Mouse (Mus musculus): ENCODE data around the gene Btc. TPM values are rescaled to one million over a fixed set of nuclear protein-coding genes. Genes with fewer than 3 reads are reported as not detected.

The Btc gene
- polyA plus RNA-seq, 1 experiment from 2014 or later = 1.8 TPM

GRCm38 (mm10) chr5:91352645-91353044, 50.1 kb downstream of the Btc start:
- Histone ChIP-seq H3K4me2 (no peak overlapping the region), H3K9ac (no peak overlapping the region), H3K36me3 (ENCODE audit: insufficient read depth) (no peaks in the 10 kb centered on the region), H3K27me3 (ENCODE audit: insufficient read depth, low read length) (no peaks in the 10 kb centered on the region), H3K4me1 (ENCODE audit: insufficient read depth) (no peaks in the 10 kb centered on the region), H3K27ac (ENCODE audit: low read depth) (no peak overlapping the region), H3K9me3 (ENCODE audit: low read depth, low read length) (no peaks in the 10 kb centered on the region), H3K4me3 (ENCODE audit: low read depth, low read length) (no peak overlapping the region)
- 50% methylated on average over 5 of the region's 5 CpGs for WGBS
- no peak for TF ChIP-seq CTCF (IDR thresholded peaks at IDR 0.05; ENCODE audit: low read depth)
- DNase-seq = no peak
- no peak for ATAC-seq (ENCODE audit: insufficient read depth)

GRCm38 (mm10) chr5:91345681-91346080, 57.1 kb downstream of the Btc start:
- Histone ChIP-seq H3K9ac (no peak overlapping the region), H3K9me3 (ENCODE audit: low read depth, low read length) (no peaks in the 10 kb centered on the region), H3K36me3 (ENCODE audit: insufficient read depth) (no peaks in the 10 kb centered on the region), H3K27me3 (ENCODE audit: insufficient read depth, low read length) (no peaks in the 10 kb centered on the region), H3K4me3 (ENCODE audit: low read depth, low read length) (no peak overlapping the region), H3K27ac (ENCODE audit: low read depth) (no peak overlapping the region), H3K4me1 (ENCODE audit: insufficient read depth) (no peaks in the 10 kb centered on the region), H3K4me2 (no peak overlapping the region)
- 69% methylated on average over 5 of the region's 5 CpGs for WGBS
- ATAC-seq (ENCODE audit: insufficient read depth) (no peak), DNase-seq (peak; percentile 10)
- TF ChIP-seq CTCF (IDR thresholded peaks at IDR 0.05; ENCODE audit: low read depth) = no peak

GRCm38 (mm10) chr5:91345064-91345463, 57.7 kb downstream of the Btc start:
- no peak for ATAC-seq (ENCODE audit: insufficient read depth)
- H3K36me3 ChIP-seq (ENCODE audit: insufficient read depth) = no peaks in the 10 kb centered on the region
- H3K9me3 ChIP-seq (ENCODE audit: low read depth, low read length) = no peaks in the 10 kb centered on the region

GRCm38 (mm10) chr5:91341981-91342760, 60.6 kb downstream of the Btc start:
- ATAC-seq (ENCODE audit: insufficient read depth) (no peak), DNase-seq (no peak)
- Histone ChIP-seq H3K27me3 (ENCODE audit: insufficient read depth, low read length) (no peaks in the 10 kb centered on the region), H3K4me2 (no peak overlapping the region), H3K9me3 (ENCODE audit: low read depth, low read length) (no peaks in the 10 kb centered on the region), H3K9ac (no peak overlapping the region), H3K4me1 (ENCODE audit: insufficient read depth) (no peaks in the 10 kb centered on the region), H3K4me3 (ENCODE audit: low read depth, low read length) (no peak overlapping the region), H3K36me3 (ENCODE audit: insufficient read depth) (no peaks in the 10 kb centered on the region), H3K27ac (ENCODE audit: low read depth) (no peak overlapping the region)
- no peak for TF ChIP-seq CTCF (IDR thresholded peaks at IDR 0.05; ENCODE audit: low read depth)
- 74% methylated on average over 5 of the region's 5 CpGs for WGBS

More at GRCm38 (mm10) chr5:91345064-91345463, 57.7 kb downstream of the Btc start:
- H3K4me2 ChIP-seq = no peak overlapping the region
- 77% methylated on average over 2 of the region's 2 CpGs for WGBS
- H3K9ac ChIP-seq = no peak overlapping the region
- H3K27me3 ChIP-seq (ENCODE audit: insufficient read depth, low read length) = no peaks in the 10 kb centered on the region
- H3K4me3 ChIP-seq (ENCODE audit: low read depth, low read length) = no peak overlapping the region
- no peak for DNase-seq
- no peak for TF ChIP-seq CTCF (IDR thresholded peaks at IDR 0.05; ENCODE audit: low read depth)
- H3K4me1 ChIP-seq (ENCODE audit: insufficient read depth) = no peaks in the 10 kb centered on the region
- no peak overlapping the region for H3K27ac ChIP-seq (ENCODE audit: low read depth)

- 72% methylated on average over 4 of the region's 4 CpGs for WGBS
- DNase-seq = no peak
- H3K36me3 ChIP-seq (ENCODE audit: insufficient read depth) = no peaks in the 10 kb centered on the region
These were observed 68.6 kb downstream of the Btc start for GRCm38 (mm10) chr5:91334227-91334626.

GRCm38 (mm10) chr5:91332079-91332865, 70.5 kb downstream of the Btc start:
- no peak overlapping the region for H3K4me3 ChIP-seq (ENCODE audit: low read depth, low read length)
- ATAC-seq (ENCODE audit: insufficient read depth) = no peak; the same call in 1 of the 2 replicates
- no peaks in the 10 kb centered on the region for H3K4me1 ChIP-seq (ENCODE audit: insufficient read depth)
- TF ChIP-seq CTCF (IDR thresholded peaks at IDR 0.05; ENCODE audit: low read depth) = no peak
- no peak overlapping the region for H3K9ac ChIP-seq
- WGBS = 37% methylated on average over 4 of the region's 4 CpGs
- H3K9me3 ChIP-seq (ENCODE audit: low read depth, low read length) = no peaks in the 10 kb centered on the region
- DNase-seq = peak; percentile 58
- H3K27ac ChIP-seq (ENCODE audit: low read depth) = no peak overlapping the region
- H3K4me2 ChIP-seq = no peak overlapping the region
- no peaks in the 10 kb centered on the region for H3K27me3 ChIP-seq (ENCODE audit: insufficient read depth, low read length)
- no peaks in the 10 kb centered on the region for H3K36me3 ChIP-seq (ENCODE audit: insufficient read depth)

More at GRCm38 (mm10) chr5:91334227-91334626, 68.6 kb downstream of the Btc start:
- Histone ChIP-seq H3K4me1 (ENCODE audit: insufficient read depth) (no peaks in the 10 kb centered on the region), H3K4me2 (no peak overlapping the region), H3K4me3 (ENCODE audit: low read depth, low read length) (no peak overlapping the region), H3K9ac (no peak overlapping the region), H3K27ac (ENCODE audit: low read depth) (no peak overlapping the region), H3K9me3 (ENCODE audit: low read depth, low read length) (no peaks in the 10 kb centered on the region), H3K27me3 (ENCODE audit: insufficient read depth, low read length) (no peaks in the 10 kb centered on the region)
- no peak for ATAC-seq (ENCODE audit: insufficient read depth)
- TF ChIP-seq CTCF (IDR thresholded peaks at IDR 0.05; ENCODE audit: low read depth) = no peak

GRCm38 (mm10) chr5:91321840-91322239, 81.0 kb downstream of the Btc start:
- Histone ChIP-seq H3K4me3 (ENCODE audit: low read depth, low read length) (no peak overlapping the region), H3K36me3 (ENCODE audit: insufficient read depth) (no peaks in the 10 kb centered on the region), H3K27me3 (ENCODE audit: insufficient read depth, low read length) (no peaks in the 10 kb centered on the region), H3K9ac (no peak overlapping the region), H3K4me1 (ENCODE audit: insufficient read depth) (no peaks in the 10 kb centered on the region), H3K9me3 (ENCODE audit: low read depth, low read length) (no peaks in the 10 kb centered on the region), H3K4me2 (no peak overlapping the region), H3K27ac (ENCODE audit: low read depth) (no peak overlapping the region)
- no peak for ATAC-seq (ENCODE audit: insufficient read depth)
- no peak for TF ChIP-seq CTCF (IDR thresholded peaks at IDR 0.05; ENCODE audit: low read depth)
- WGBS = 38% methylated on average over 1 of the region's 1 CpGs
- DNase-seq = no peak
